Mouse (Mus musculus) layer of hippocampus, adult 9-10 months (tissue): ENCODE results near the gene Inhba.
A peak's percentile ranks its signal among the peaks of the same experiment; 100 is the strongest.

Source experiments
- DNase-seq: peaks from one replicate; pipeline ENCODE4 v3.0.0; 2022; ENCODE audit warnings: low spot score

The Inhba gene

DNA sequence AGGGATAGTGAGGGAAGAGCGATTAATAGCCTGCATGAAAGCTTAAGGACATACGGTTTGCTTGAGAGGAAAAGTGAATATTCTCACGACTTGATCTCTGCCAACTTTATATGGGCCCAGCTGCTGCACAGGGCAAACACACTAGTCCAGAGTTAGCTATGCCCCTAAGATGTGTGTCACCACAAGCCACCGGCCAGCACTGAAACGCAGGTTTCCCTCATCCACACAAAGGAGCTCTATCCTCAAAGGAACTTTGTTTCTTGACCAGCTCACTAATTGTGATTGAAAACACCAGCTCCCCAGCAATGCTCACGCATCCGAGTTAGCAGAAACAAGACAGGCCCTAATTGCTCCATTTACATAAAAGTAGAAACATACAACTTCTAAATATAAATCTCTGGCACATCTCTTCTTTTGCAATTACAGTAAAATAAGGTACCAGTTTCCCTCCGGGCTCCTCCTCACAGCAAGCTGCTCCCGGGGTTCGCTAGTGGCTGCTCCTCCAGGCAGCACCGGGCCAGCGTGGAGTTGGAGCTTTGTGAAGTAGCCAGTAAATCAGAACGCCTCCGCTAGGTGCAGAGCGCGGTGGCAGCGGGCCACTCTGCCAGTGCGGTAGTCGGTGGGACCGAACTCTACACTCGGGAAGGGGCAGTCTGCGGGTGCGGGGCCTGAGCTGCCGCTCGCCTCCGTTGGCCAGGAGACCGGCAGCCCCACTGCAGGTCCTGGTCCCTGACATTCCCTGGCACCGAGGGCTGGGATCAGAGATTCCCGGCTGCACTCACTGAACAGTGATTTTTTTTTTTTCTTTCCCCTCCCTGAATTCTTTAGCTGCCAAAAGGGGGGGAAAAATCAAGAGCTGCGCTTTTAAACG is at the start of gene Inhba:
Gene Inhba, plus strand, starts transcription at position 480 of the 871 bp plus-strand sequence.
- DNase-seq: no peak

GRCm38 (mm10) chr13:15976584-15976983 is 35.1 kb upstream of the Inhba start:
- no peak for DNase-seq

DNA sequence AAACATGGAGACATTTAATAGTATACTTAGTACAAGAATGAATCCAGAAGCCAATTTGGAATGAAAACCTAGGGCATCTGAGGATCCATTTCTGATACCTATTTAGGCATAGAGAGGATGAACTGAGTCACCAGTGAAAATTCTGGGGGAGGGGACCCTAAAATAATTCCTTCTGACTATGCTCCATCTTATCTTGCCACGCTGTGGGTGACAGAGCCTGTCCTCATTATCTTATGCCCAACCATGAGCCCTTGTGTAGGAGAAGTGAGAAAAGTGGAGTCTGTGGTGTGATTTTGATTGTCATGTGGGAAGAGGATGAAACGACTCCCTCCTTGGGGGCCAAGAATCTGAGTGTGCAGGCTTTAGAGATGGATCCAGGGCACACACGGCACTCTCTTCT is 32.1 kb upstream of the Inhba start:
- DNase-seq: no peak

DNA sequence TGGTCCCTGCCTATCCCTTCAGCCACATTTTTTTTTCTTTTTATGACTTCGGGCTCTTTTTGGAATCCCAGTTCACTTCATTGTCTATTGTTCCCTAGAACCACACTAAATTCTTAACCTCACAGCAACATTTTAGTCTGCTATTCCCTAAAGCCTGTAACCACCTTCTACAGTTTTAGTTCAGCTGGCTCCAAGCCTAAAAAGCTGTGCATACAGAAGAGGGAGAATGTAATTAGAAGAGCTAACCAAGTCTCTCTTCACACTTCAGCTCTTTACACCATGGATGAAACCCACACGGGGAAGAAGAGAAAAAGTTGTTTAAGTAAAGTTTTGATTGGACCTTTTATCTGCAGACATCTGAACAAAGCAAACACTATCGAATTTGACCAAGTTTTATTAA is 29.6 kb upstream of the Inhba start:
- no peak for DNase-seq

GRCm38 (mm10) chr13:15985761-15986160 is 25.9 kb upstream of the Inhba start:
- DNase-seq: peak; percentile 20

DNA sequence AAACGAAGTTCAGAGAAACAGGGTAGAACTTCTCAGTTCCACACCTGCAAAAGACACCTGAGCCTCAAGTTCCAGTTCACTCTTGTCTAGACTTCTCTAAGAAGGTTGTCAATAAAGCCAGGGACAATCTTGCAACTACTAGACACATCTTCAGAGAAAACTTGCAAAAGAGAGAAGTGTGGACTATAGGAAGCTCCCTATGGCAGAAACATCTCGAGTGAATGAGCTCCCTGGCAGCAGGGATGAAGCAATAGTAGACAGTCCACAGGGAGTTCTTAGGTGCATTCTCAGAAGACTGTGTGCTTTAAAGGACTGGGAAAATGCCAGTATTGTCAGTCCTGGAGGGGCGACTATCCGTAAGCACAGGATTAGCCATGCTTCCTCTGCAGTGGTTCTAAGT is 25.5 kb upstream of the Inhba start:
- no peak for DNase-seq

GRCm38 (mm10) chr13:15995314-15995713 is 16.3 kb upstream of the Inhba start:
- DNase-seq: no peak

DNA sequence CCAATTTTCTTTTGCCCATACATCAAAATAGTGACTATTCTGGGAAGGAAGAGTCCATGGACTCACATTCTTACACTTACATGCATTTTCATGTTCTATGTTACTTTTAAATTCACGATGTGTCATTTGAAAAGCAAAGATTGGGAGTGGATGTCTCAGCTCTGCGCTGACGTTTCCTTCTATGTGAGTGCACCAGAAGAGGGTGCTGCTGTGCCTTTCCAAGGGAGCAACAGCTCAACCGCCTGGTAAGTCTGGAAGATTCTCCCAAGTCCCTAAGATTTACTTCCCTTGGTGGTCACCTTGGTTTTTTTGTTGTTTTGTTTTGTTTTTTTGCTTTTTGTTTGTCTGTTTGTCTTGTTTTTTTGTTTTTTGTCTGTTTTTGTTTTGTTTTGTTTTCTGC is 6.1 kb upstream of the Inhba start:
- no peak for DNase-seq

DNA sequence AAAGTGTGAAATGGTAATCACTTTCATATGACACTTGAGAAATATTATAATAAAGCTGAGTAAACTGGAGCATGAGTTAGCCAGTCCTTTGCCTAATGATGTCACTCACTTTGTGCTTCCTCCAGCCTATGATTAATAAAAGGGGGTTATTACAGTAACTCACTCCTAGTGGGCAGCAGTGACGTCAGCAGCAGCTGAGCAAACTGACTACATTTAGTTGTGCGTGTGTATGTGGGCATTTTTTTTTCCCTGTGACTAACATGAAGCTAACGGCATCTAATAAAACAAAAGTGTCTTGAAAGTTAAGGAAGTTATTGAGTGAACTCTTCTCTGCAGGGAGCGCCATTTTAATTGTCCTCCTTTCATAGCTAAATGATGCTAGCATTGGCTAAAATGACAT is 3.9 kb upstream of the Inhba start:
- no peak for DNase-seq

GRCm38 (mm10) chr13:16008348-16008747 is 3.3 kb upstream of the Inhba start:
- no peak for DNase-seq

- DNase-seq: no peak
Observed at GRCm38 (mm10) chr13:16009766-16010465, 1.7 kb upstream of the Inhba start.

DNA sequence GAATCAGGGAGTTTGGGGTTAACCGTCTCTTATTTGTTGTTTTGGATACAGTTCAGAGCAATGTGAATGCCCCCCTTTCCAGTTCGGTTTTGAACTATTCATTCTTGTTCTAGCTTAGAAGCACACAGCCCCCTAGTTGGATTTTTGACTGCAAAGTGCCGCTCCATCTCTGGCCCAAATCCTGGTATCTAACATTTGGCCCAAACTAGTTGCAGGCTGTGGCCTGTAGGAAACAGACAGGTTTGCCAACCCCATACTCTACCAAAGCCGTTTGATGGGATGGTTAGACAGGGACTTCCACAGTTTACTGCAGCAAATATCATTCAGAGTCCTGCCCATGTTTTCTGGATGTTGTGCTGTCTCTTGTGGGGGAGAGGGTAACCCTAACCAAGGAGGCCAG is 1.1 kb upstream of the Inhba start:
- DNase-seq: no peak

GRCm38 (mm10) chr13:16012243-16012887 is 714 bp downstream of the Inhba start:
- DNase-seq: no peak

GRCm38 (mm10) chr13:16014166-16014565 is 2.5 kb downstream of the Inhba start:
- DNase-seq: no peak

GRCm38 (mm10) chr13:16016506-16016905 is 4.9 kb downstream of the Inhba start:
- DNase-seq: no peak

- DNase-seq: no peak
Observed at GRCm38 (mm10) chr13:16017338-16017737, 5.7 kb downstream of the Inhba start.

DNA sequence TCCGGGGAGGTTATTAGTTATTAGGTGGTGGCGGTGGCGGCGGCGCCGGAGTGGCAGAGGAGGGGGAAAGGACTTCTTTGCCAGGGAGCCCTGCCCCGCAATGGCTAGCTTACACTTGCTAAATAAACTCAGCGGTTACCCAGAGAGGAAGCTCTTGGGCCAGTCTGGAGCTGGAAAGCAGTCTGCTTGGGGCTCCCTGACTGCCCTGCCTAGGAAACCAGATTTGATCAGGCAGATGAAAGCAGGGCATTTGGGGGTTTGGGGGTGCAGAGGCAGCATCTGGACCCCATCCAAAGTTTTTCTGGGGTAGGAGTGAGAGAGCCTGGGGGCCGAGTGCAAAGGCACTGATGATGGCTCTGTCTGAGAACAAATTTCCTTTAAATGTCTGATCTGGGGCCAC is 6.1 kb downstream of the Inhba start:
- DNase-seq: no peak

DNA sequence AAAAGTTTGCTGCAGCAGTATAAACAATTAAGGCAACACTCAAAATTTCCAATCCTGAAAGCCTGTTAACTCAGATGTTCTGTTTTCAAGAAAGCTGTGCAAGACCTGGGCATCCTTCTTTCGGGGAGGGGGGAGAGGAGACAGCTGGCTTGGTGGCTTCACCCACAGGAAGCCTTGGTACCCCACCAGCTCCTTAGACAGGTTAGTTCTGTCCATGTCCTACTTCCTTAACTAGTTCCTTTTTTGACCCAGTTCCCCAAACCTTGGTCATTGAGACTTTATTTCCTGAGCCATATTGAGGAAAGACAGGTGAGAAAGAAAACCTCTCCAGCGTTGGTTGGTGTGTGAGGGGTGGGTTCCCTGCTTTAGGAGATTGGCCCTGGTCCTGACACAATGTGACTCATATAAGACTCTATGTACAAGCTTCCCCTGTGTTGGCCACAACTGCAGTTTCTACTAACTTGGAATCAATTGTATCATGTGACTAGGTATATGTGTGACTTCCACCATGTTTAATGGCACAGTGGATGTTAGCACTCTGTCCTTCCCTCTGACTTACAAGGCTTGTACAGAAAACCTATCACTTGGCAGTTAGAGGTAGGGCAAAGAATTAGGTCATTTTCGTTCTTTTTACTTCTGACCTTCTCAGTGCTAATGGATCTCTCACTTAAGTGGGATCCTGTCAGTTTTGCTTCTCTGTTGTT is 7.3 kb downstream of the Inhba start:
- DNase-seq: no peak

DNA sequence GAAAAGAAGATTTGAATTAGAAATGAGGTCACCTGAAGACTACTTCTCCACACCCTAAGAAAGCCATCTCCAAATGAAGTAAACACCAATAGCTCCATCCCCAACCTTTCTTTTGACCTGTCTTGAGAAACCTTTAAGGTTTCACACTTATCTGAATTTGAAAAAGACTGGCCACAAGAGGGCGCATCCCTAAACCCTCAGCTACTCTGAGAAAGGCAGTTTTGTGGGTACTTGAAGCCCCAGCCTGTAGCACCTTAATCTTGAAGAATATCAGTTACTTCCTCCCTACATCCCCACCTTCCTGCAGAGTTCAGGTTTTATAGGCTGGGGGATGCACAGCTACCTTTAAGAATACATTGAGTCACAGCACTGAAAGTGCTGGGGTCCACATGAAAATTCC is 9.0 kb downstream of the Inhba start:
- DNase-seq: no peak

GRCm38 (mm10) chr13:16021181-16021580 is 9.5 kb downstream of the Inhba start:
- no peak for DNase-seq

DNA sequence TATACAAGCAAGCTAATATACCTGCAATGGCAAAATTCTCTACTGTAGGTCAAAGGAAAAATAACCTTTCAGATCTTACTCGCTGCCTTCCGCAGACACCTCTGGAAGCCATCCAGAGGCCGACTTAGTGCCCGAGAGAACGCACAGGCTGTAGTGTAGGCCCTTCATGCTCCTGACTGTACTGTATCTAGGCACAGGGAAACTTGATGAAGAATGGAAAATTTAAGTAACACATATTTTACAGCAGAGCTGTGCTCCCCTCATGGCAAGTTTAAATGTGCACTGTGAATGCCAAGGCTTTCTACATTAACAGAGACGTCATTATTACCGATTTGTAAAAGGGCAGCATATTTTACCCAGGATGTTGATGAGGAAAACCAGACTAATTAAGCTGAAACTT is 10.2 kb downstream of the Inhba start:
- no peak for DNase-seq

GRCm38 (mm10) chr13:16022536-16022935 is 10.9 kb downstream of the Inhba start:
- DNase-seq: no peak
